Mouse (Mus musculus) gastrocnemius, postnatal 25 days (tissue): ENCODE data around the gene Npepl1. TPM values are rescaled to one million over a fixed set of nuclear protein-coding genes. Genes with fewer than 3 reads are reported as not detected.

Experiments used
- DNase-seq: peaks from one replicate; pipeline ENCODE4 v3.0.0; 2022
- total RNA-seq, 2 experiments: library from RNA; stranded (reverse); gene quantifications; 1 replicate in 1 of 2; 2 replicates in 1 of 2; pipeline ENCODE4 v1.2.3; 2021

Npepl1 gene
- total RNA-seq, 2 experiments from 2014 or later = 52.0 to 58.8 TPM

DNA sequence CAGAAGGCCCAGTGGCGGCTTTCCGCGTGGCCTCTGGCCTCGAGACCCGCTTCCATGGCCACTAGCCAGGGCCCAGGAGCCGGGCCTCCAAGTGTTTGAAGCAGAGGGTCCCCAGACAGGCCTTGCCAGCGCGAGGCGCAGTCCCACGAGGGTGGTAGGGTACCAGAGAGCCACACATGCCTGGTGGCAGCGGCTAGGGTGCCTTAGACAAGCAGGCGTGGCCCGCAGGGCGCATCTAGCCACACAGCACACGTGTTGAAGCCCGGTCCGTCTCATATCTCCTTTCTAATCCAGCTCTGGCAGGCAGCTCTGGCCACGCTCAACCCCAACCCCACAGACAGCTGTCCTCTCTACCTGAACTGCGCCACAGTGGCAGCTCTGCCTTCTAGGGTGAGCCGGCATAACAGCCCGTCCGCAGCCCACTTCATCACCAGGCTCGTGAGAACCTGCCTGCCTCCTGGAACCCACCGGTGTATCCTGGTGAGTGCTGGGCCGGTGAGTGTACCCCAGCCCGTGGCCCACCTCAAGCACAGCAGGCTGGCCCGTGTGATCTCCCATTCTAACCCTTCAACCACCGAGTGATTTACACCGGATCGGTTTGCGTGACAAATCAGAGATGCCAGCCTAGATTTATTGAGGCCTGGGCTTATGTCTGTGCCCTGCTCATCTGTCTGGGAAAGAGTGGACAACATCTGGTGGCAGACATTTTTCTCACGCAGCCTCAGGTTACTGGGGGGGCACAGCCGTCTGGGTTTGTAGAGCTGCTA, 817 bp downstream of the Npepl1 start:
- DNase-seq = peak; percentile 65

DNA sequence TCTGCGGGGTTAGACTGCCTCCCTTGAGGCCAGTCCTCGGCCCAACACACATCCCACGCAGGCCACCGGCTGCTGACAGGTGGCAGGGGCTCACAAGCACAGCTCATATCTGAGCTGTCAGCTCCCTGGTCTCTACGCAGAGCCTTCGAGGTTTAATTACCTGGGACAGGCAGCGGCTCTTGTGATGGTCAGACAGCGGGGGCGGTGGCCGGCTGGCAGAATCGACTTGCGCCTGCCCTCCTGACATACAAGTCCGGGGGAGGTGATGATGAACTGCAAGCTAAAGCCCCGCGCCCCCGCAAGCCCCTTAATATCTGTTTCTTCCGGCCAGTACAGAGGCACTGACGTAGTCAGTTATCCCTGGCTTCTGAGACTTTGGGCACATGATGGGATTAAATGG, 2.8 kb downstream of the Npepl1 start:
- no peak for DNase-seq

DNA sequence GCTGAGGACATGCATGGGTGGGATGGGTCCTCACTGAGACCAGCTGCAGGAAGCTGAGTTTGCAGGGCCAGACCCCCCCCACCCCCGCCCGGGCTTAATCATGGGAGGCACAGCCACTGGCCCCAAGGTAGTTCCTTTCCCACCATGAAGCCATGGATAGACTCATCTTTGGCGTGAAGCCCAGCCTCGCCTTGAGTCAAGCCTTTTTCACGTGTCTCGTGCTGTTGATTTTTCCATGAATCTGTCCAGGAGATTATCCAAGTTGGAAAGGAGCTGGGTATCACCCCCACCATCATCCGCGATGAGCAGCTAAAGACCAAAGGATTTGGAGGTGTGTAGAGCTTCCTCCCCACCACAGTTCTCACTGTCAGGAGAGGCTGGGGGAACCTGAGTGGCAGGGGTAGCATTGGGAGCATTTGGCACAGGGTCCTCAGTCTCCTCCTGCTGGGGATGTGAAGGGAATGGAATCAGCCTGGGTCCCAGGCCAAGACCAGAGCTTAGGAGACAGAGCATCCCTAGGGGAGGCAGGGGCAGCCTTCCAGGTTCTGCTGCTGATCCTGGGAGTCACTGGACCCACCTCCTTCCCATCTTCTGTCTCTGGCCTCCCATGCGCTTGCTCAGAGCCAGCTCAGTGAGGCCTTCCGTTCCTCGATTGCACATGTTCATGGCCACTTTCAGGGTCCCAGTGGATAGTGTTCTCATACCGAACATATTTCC, 4.2 kb downstream of the Npepl1 start:
- DNase-seq = peak; percentile 77

DNA sequence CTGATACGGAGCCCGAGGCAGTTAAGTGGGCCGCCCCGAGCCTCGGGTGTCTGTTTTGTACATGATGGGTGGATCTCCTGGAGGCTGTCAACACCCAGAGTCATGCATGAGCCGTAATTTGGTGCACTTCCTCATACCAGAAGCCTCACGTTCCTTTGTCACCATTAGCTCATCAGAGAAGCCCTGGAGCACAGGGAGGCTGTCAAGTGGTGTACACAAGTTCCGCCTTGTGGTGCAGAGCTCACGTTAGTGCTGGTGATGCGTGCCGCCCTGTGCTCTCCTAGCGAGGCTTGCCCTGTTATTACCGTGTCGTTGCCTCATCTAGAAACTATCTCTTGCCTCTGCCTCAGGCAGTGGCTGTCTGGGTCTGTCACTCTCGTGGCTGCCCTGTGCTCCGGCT, 6.8 kb downstream of the Npepl1 start:
- peak; percentile 26 for DNase-seq

DNA sequence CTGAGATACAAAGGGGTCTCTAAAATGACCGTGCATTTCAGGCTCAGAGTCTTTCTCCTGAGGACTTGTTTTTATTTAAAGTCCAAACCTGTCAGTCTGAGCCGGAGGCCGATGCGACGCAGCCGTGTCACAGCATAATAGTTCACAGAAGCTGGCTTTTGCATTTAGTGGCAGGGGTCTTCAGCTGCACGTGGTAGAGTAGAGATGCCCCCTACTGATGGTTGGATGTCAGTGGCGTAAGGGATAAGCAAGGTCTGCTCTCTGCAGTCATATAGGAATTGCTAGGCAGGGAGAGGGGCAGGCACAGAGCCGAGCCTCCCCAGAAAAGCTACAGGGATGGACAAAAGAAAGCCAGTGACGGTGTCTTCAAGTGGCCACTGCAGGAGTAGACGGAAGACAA, 8.0 kb downstream of the Npepl1 start:
- no peak for DNase-seq

DNA sequence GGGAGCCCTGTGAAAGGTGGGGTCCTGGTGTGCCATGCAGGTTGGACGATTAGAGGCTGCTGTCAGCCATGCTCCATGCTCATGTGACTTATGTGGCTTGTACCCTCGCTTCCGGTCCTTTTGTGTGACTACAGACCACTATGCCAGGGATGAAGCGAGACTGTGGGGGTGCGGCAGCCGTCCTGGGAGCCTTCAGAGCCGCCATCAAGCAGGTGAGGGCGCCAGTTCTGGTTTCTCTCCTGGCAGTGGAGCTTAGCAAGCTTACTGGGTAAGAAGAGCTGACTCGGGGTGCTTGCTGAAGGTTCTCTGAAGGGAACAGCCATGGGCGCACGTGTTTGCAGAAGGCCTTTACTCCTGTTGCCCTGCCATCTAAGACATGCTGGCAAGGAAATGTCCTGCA, 9.1 kb downstream of the Npepl1 start:
- DNase-seq = no peak

DNA sequence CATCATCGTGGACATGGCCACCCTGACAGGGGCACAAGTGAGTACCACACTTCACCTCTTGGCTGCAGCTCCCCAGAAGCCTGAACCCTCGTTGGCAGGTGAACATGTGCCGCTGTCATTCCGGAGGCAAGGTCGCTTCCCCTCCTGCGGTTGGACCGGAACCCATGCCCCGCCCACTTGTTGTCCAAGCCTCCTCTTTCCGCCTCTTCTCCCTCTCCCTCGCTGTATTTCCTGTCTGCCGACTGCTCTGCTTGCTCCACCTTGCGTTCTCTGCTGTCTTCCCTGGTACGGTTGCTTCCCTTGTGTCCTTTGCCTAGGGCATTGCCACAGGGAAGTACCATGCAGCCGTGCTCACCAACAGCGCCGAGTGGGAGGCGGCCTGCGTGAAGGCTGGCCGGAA, 10.5 kb downstream of the Npepl1 start:
- no peak for DNase-seq

DNA sequence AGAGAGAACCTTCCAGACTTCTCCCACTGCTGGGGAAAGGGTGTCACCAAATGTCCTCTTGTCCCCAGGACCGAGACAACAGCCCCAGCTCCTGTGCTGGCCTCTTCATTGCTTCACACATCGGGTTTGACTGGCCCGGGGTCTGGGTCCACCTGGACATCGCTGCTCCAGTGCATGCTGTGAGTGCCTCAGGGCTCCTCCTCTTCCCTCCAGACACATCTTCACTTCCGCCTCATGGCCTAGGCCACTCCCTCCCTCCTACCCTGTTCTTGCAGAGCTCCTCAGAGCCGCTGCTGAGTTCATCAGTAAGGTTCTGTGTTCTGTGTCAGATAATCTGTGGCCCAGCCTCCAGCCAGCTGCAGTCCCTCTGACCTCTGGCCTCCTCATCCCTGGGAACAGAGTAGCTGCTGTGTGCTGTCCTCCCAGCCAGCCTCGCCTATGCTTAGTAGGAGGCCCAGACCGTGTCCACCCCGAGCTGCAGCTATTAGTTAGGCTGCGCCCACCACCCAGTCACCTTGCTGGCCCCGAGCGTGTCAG, 11.3 kb downstream of the Npepl1 start:
- DNase-seq = no peak

DNA sequence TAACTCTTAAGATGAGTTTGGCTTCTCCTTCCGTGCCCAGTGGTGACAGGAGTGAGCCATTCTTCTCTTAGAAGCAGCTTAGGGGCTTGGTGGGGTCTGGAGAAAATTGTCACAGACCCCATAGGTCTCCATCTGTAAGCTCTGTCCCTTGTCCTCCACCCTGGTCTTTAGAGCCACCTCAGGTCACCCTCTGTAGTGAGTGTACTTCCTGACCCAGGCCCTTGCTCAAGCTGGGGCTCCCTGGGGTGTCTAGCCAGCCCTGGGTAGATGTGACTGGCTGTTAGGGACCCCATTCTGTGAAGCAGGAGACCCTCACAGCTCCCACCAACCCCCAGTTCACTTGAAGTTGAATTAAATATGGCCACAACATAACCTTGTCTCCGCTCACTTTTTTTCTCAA, 12.2 kb downstream of the Npepl1 start:
- no peak for DNase-seq

DNA sequence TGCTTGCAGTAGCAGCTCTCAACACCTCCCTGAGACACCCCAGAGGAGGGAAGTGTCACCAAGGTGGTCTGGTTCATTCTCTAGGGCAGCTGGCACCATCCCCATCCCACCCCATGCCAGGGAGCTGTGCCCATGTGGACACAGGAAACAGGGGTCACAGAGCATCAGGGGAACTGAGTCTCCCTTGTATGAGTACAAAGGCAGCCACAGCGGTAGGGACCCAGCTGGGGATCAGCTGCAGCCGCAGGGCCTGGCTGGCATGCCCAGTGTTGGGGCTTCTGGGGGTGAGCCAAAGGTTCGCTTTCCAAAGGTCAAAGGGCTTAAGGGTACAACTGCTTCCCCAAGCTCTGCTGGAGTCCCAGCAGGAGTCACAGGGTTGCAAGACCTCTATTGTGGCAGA, 13.6 kb downstream of the Npepl1 start:
- no peak for DNase-seq

DNA sequence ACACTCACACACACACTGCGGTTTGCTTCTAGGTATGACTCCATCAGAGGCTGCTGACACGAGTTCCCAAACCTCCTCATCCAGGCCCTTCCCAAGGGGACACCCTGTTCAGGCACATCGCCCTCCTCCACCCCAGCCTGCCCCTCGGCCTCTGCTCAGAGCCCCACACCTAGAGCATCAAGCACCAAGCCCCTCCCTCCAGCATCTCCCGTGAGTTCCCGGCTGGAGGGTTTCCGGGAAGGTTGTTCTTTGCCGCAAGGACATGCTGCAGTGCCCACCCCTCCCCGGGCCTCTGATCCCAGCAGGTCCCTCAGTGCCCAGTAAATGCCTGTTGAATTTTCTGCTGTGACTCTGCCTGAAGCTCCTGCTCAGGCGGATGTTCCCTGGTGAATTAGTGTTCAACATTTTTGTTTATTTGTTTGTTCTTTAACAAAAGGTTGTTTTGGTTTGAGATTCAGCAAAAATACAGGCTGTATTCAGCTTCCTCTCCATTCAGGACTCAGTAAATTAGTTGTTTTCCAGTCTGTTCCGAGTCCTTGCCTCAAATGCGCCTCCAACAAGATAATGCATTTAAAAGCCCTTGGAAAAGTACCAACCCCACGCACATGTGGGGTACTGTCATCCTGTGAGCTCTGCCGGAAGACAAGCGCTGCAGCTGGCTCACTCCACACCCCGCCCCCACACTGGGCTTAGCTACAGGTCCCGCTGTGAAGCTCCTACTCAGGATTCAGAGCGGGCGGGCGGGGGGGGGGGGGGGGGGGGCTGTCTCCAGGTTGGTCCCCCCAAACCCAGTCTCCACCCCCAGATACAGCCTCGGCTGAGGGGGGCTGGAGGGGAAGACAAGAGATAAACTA, 16.6 kb downstream of the Npepl1 start:
- peak; percentile 32 for DNase-seq

DNA sequence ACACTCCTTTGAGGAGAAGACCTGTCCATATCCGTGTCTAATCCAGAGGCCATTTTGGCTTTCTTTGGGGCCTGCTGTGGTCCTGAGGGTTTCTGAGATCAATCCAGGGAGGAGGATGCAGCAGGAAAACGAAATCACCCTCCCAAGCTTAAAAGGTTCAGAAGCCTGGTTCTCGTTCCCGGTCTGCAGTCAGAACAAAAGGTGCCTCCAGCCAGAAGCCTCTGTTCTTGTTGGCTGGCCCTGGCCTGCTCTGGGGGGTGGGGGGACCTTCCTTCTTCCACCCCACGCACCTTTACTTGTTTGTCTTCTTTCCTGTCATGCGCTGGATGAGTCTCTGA, 17.2 kb downstream of the Npepl1 start:
- DNase-seq = no peak

DNA sequence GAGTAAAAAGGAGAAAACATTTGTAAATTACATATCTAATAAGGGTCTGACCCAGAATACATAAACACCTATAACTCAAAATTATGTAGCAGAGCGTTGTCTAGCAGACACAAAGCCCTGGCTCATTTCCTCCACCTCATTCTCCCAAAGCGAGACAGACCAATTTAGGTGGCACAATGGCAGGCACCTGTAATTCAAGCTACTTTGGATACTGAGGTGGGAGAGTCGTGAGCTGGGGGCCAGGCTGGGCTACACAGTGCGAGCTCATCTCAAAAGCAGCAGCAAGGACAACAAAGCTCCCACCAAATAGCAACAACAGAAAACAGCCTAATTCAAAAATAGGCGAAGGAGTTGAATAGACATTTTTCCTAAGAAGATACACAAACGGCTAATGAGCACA, 18.8 kb downstream of the Npepl1 start:
- no peak for DNase-seq

DNA sequence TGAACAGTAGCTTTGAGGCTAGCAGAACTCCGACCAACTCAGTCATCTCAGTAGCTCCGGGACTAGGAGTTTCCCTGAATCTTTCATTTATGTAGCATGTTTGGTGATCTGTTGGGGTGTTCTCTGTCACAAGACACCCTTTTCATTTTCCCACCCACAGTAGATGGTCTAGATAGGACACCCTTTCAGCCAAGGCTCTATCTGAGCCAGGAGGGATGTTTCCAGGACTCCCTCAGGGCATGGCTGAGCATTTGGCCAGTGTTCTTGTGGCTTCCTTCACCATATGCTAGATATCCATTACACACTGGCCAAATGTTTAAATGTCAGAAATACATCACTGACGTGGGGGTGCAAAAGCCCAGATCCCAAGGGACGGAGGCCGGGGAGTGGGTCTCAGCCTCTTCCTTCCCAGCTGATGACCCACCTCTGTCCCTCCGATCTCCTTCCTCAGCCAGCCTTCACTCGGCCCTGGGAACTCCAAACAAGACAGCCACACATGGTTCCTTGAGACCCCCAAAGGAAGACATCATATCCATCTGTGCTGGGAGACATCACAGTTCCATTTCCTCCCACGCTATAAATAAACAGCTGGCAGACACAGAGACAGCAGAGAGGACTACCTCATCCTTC, 20.4 kb downstream of the Npepl1 start:
- DNase-seq = no peak

DNA sequence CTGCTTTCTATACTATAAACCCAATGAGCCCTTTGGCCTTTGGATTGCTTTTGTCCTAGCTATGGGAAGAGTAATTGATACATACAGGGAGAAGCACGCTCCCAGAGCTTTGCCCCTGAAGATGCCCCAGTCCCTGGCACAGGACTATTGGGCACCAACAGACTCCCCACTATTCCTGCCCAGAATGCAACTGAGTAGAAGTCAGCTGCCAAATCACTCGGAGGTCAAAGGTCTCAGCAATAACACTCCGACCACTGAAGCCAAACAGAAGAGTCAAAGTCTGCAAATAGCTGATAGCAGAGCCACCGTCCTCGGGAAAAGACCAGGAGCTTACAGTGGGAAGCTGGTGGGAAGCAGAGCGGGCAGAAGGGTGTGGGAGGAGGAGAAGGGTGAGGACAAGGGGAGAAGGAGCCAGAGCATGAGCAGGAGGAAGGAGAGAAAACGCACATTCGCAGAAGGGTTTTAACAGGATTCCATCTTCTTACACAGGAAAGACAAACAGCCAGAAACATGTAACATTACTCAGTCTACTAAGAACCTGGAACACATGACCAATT, 22.3 kb downstream of the Npepl1 start:
- DNase-seq = no peak

DNA sequence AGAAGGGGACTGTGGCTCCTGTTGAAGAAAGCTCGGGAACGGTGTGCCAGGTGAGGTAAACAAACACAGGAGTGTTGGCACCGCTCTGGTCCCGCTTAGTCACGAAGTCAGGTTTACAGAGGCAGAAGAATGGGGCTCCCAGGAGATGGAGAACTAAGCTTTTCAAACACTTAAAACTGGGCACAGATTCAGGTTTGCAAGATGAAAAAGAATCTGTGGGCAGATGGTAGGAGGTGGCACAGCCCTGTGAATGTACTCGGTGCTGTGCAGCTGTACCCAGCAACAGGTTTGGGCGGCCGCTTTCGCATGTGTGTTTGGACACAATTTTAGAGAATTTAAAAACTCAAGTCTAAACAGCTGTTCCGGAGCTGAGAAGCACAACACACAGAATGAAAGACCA, 48.9 kb downstream of the Npepl1 start:
- DNase-seq = no peak

DNA sequence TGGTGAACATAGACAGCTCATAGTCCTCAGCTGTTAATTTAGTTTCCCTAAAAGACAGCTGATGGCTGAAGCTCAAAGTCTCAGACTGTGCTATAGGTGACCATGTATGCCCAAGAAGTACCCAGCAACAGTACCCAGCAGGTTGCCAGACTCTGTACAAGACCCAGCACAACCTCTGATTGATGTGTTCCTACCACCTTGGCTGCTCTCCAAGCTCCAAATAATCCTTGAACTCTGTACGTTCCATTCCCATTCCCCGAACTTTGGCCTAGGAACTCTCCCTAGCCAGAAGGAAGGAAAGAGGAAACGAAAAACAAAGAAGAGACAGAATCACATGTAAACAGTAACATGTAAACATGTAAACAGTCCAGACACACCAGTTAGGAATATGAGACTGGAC, 50.3 kb downstream of the Npepl1 start:
- DNase-seq = no peak

Other genes starting within 250 kb of the Npepl1 start
- 10 to 100 TPM; 22.1 to 22.9 TPM for gene Stx16, start 34.0 kb upstream of the Npepl1 start, total RNA-seq
- gene Gnas, start 174.0 kb downstream of the Npepl1 start, total RNA-seq = 1,000 to 10,000 TPM; 1,372 to 1,510 TPM
- gene Gm20721, start 236.4 kb downstream of the Npepl1 start, total RNA-seq = 1 to 10 TPM; 2.2 to 2.9 TPM